Mouse (Mus musculus) spleen, adult 2 months (tissue): Measurements from ENCODE around the gene Ppp1r3e.

Source experiments
- CTCF ChIP-seq: fragments of 200-500 bp; IDR thresholded peaks from 2 replicates; pipeline ENCODE4 v1.5.1; 2011; ENCODE audit warnings: mild to moderate bottlenecking, inconsistent platforms; ENCODE audit not compliant: insufficient read depth, insufficient read length, insufficient replicate concordance; ENCODE audit errors: extremely low read depth
- POLR2A ChIP-seq: fragments of 200-500 bp; IDR thresholded peaks from 2 replicates; pipeline ENCODE4 v1.6.1; 2011; ENCODE audit warnings: low read depth, low read length, inconsistent platforms

GRCm38 (mm10) chr14:54885309-54885708 is 8.0 kb upstream of the Ppp1r3e start:
- TF ChIP-seq CTCF (no peak), POLR2A (no peak)
